Mouse (Mus musculus) thymus, adult 2 months (tissue): ENCODE results near the gene Gtpbp1.

Experiments
- CTCF ChIP-seq: fragments of 200-500 bp; IDR thresholded peaks from 2 replicates; pipeline ENCODE4 v1.5.1; 2012; ENCODE audit warnings: mild to moderate bottlenecking, control low read depth, low read length, moderate library complexity, borderline replicate concordance; ENCODE audit not compliant: control insufficient read depth, poor library complexity, insufficient read depth; ENCODE audit errors: extremely low read depth
- POLR2A ChIP-seq: fragments of 200-500 bp; IDR thresholded peaks from 2 replicates; pipeline ENCODE4 v1.6.1; 2012; ENCODE audit warnings: mild to moderate bottlenecking, low read length, control low read depth, moderate library complexity; ENCODE audit not compliant: control insufficient read depth, poor library complexity, insufficient read depth; ENCODE audit errors: extremely low read depth

DNA sequence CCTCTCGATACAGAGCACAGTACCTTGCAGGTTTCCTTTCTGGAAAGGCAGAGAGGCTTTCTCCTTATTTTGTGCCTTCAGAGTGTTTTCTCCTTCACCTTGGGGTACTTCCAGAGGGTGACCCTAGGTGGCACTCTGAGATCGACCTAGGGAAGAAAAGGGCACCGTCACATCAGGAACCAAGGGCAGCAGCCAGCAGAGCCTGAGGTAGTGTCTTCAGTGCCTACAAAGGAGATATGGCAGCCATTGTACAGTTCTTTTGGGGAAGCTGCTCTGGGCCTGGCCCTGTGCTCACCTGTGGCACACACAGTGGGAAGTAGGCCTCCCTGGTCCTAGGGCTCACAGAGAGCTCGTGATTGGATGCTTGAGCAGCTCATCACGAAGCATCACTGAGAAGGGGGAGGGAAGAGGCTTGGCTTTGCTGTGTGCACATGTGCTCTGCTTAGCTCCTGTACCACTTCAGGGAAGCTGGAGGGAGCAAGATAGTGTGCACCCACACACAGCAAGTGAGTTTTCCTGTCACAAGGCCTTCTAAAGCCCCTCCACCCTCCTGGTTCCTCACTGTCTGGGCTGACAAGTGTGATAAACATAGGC is 17.7 kb downstream of the Gtpbp1 start:
- TF ChIP-seq CTCF = no peak
- TF ChIP-seq POLR2A = no peak
